Mouse (Mus musculus) cerebellum, postnatal 4 days (tissue): ENCODE results near the gene Cd22.

ENCODE experiments used
- DNase-seq, 2 experiments: peaks; one replicate each; pipeline ENCODE4 v3.0.0; 2022; ENCODE audit warnings: low spot score in 2 of 2, mixed read lengths in 1 of 2

Cd22 gene

GRCm38 (mm10) chr7:30820854-30821445, 59.2 kb downstream of the Cd22 start:
- no peak for DNase-seq

GRCm38 (mm10) chr7:30820131-30820530, 60.0 kb downstream of the Cd22 start:
- no peak for DNase-seq
